Mouse (Mus musculus) erythroblast, embryonic 14.5 days (primary cell): ENCODE measurements around the gene Epn2.

Experiments
- GATA1 ChIP-seq: IDR thresholded peaks from 2 replicates; pipeline ENCODE4 v1.6.1; 2012; ENCODE audit warnings: low read length, inconsistent platforms, mixed read lengths
- TAL1 ChIP-seq: IDR thresholded peaks from 3 replicates; pipeline ENCODE4 v1.6.1; 2012; ENCODE audit warnings: low read length, inconsistent platforms, mixed read lengths

- TF ChIP-seq GATA1 = no peak
- TF ChIP-seq TAL1 = no peak
Measured at GRCm38 (mm10) chr11:61469317-61469917, 110.1 kb downstream of the Epn2 start.
